Mouse (Mus musculus): ENCODE results near the gene Tmpo.
A peak's percentile ranks its signal among the peaks of the same experiment; 100 is the strongest.

Gene Tmpo

GRCm38 (mm10) chr10:91182291-91182990 lies 1.3 kb upstream of the Tmpo start:
- H3K36me3 ChIP-seq (ENCODE audit: insufficient read depth, low read length), result no peaks in the 10 kb centered on the region
- H3K4me1 ChIP-seq (replicated peaks; ENCODE audit: low read depth, low read length), result peaks cover 55% of the 10 kb centered on the region

GRCm38 (mm10) chr10:91181461-91182288 lies 560 bp upstream of the Tmpo start:
- H3K27me3 ChIP-seq (ENCODE audit: insufficient read depth, low read length), result peaks cover 9% of the 10 kb centered on the region; the same call in 1 of the 2 replicates
- H3K36me3 ChIP-seq (ENCODE audit: insufficient read depth, low read length), result no peaks in the 10 kb centered on the region
- H3K4me1 ChIP-seq (replicated peaks; ENCODE audit: low read depth, low read length), result peaks cover 54% of the 10 kb centered on the region
- no peak for TF ChIP-seq CTCF (conservative IDR thresholded peaks at IDR 0.05; ENCODE audit: low read length)
- no peak for TF ChIP-seq NANOG (IDR thresholded peaks at IDR 0.05; ENCODE audit: borderline replicate concordance, low read length)
- TF ChIP-seq POU5F1 (IDR thresholded peaks at IDR 0.05; ENCODE audit: borderline replicate concordance, low read length), result no peak
- 0 out of 2 replicates have a peak, but pooled peaks cover 2% of the 10 kb centered on the region for H3K9me3 ChIP-seq (ENCODE audit: low read length)
- peak overlapping the region; percentile 87 for H3K4me3 ChIP-seq (replicated peaks; ENCODE audit: low read length)

More at GRCm38 (mm10) chr10:91182291-91182990, 1.3 kb upstream of the Tmpo start:
- no peak for TF ChIP-seq POU5F1 (IDR thresholded peaks at IDR 0.05; ENCODE audit: borderline replicate concordance, low read length)
- TF ChIP-seq NANOG (IDR thresholded peaks at IDR 0.05; ENCODE audit: borderline replicate concordance, low read length), result no peak
- no peak for TF ChIP-seq CTCF (conservative IDR thresholded peaks at IDR 0.05; ENCODE audit: low read length)
- 0 out of 2 replicates have a peak, but pooled peaks cover 2% of the 10 kb centered on the region for H3K9me3 ChIP-seq (ENCODE audit: low read length)
- peak overlapping the region; percentile 87 for H3K4me3 ChIP-seq (replicated peaks; ENCODE audit: low read length)
- peaks cover 9% of the 10 kb centered on the region; the same call in 1 of the 2 replicates for H3K27me3 ChIP-seq (ENCODE audit: insufficient read depth, low read length)

GRCm38 (mm10) chr10:91180301-91180700 lies 814 bp downstream of the Tmpo start:
- Histone ChIP-seq H3K4me3 (replicated peaks; ENCODE audit: low read length) (peak overlapping the region; percentile 87), H3K4me1 (replicated peaks; ENCODE audit: low read depth, low read length) (peaks cover 57% of the 10 kb centered on the region), H3K27me3 (ENCODE audit: insufficient read depth, low read length) (peaks cover 9% of the 10 kb centered on the region; the same call in 1 of the 2 replicates), H3K36me3 (ENCODE audit: insufficient read depth, low read length) (no peaks in the 10 kb centered on the region), H3K9me3 (ENCODE audit: low read length) (0 out of 2 replicates have a peak, but pooled peaks cover 2% of the 10 kb centered on the region)
- TF ChIP-seq CTCF (conservative IDR thresholded peaks at IDR 0.05; ENCODE audit: low read length) (no peak), NANOG (IDR thresholded peaks at IDR 0.05; ENCODE audit: borderline replicate concordance, low read length) (no peak), POU5F1 (IDR thresholded peaks at IDR 0.05; ENCODE audit: borderline replicate concordance, low read length) (no peak)

- H3K4me1 ChIP-seq (replicated peaks; ENCODE audit: low read depth, low read length), result peaks cover 57% of the 10 kb centered on the region
Measured at GRCm38 (mm10) chr10:91179834-91180233, 1.3 kb downstream of the Tmpo start.

GRCm38 (mm10) chr10:91177201-91177600 lies 3.9 kb downstream of the Tmpo start:
- Histone ChIP-seq H3K9me3 (ENCODE audit: low read length) (0 out of 2 replicates have a peak, but pooled peaks cover 2% of the 10 kb centered on the region), H3K27me3 (ENCODE audit: insufficient read depth, low read length) (no peaks in the 10 kb centered on the region), H3K4me1 (replicated peaks; ENCODE audit: low read depth, low read length) (peaks cover 46% of the 10 kb centered on the region), H3K36me3 (ENCODE audit: insufficient read depth, low read length) (no peaks in the 10 kb centered on the region), H3K4me3 (replicated peaks; ENCODE audit: low read length) (peak overlapping the region; percentile 42)
- TF ChIP-seq NANOG (IDR thresholded peaks at IDR 0.05; ENCODE audit: borderline replicate concordance, low read length) (no peak), CTCF (conservative IDR thresholded peaks at IDR 0.05; ENCODE audit: low read length) (no peak), POU5F1 (IDR thresholded peaks at IDR 0.05; ENCODE audit: borderline replicate concordance, low read length) (no peak)

More at GRCm38 (mm10) chr10:91179834-91180233, 1.3 kb downstream of the Tmpo start:
- Histone ChIP-seq H3K36me3 (ENCODE audit: insufficient read depth, low read length) (no peaks in the 10 kb centered on the region), H3K4me3 (replicated peaks; ENCODE audit: low read length) (peak overlapping the region; percentile 87; the same call in 1 of the 2 replicates), H3K27me3 (ENCODE audit: insufficient read depth, low read length) (peaks cover 9% of the 10 kb centered on the region; the same call in 1 of the 2 replicates), H3K9me3 (ENCODE audit: low read length) (0 out of 2 replicates have a peak, but pooled peaks cover 2% of the 10 kb centered on the region)
- no peak for TF ChIP-seq CTCF (conservative IDR thresholded peaks at IDR 0.05; ENCODE audit: low read length)
- no peak for TF ChIP-seq NANOG (IDR thresholded peaks at IDR 0.05; ENCODE audit: borderline replicate concordance, low read length)
- no peak for TF ChIP-seq POU5F1 (IDR thresholded peaks at IDR 0.05; ENCODE audit: borderline replicate concordance, low read length)

- Histone ChIP-seq H3K4me3 (replicated peaks; ENCODE audit: low read length) (peak overlapping the region; percentile 91), H3K4me1 (replicated peaks; ENCODE audit: low read depth, low read length) (peaks cover 43% of the 10 kb centered on the region), H3K9me3 (ENCODE audit: low read length) (no peaks in the 10 kb centered on the region), H3K27me3 (ENCODE audit: insufficient read depth, low read length) (no peaks in the 10 kb centered on the region), H3K36me3 (ENCODE audit: insufficient read depth, low read length) (peaks cover 14% of the 10 kb centered on the region)
- TF ChIP-seq CTCF (conservative IDR thresholded peaks at IDR 0.05; ENCODE audit: low read length) (no peak), POU5F1 (IDR thresholded peaks at IDR 0.05; ENCODE audit: borderline replicate concordance, low read length) (no peak), NANOG (IDR thresholded peaks at IDR 0.05; ENCODE audit: borderline replicate concordance, low read length) (no peak)
Measured at GRCm38 (mm10) chr10:91172329-91173100, 8.6 kb downstream of the Tmpo start.

GRCm38 (mm10) chr10:91171455-91172328 lies 9.4 kb downstream of the Tmpo start:
- TF ChIP-seq NANOG (IDR thresholded peaks at IDR 0.05; ENCODE audit: borderline replicate concordance, low read length) (no peak), CTCF (conservative IDR thresholded peaks at IDR 0.05; ENCODE audit: low read length) (no peak), POU5F1 (IDR thresholded peaks at IDR 0.05; ENCODE audit: borderline replicate concordance, low read length) (no peak)
- Histone ChIP-seq H3K9me3 (ENCODE audit: low read length) (no peaks in the 10 kb centered on the region), H3K4me3 (replicated peaks; ENCODE audit: low read length) (peak overlapping the region; percentile 91), H3K27me3 (ENCODE audit: insufficient read depth, low read length) (no peaks in the 10 kb centered on the region), H3K4me1 (replicated peaks; ENCODE audit: low read depth, low read length) (peaks cover 41% of the 10 kb centered on the region), H3K36me3 (ENCODE audit: insufficient read depth, low read length) (peaks cover 14% of the 10 kb centered on the region)
